Mouse (Mus musculus) heart, embryonic 13.5 days (tissue): ENCODE measurements at regions not wholly inside any gene's neighbourhood (a gene's known extent, or its start where the extent isn't known, plus 50 kb on each side); places are given as distances from the start of the nearest gene placed in this dataset.
A peak's percentile ranks its signal among the peaks of the same experiment; 100 is the strongest.

Source experiments
- ATAC-seq: fragments of 200-750 bp; cut with Nextera tagmentation; 2 replicates; pipeline ENCODE4 v1.8.0; 2017; ENCODE audit warnings: moderate TSS enrichment; ENCODE audit not compliant: insufficient number of reproducible peaks, low FRiP score, low TSS enrichment; ENCODE audit errors: extremely low read depth
- H3K27ac ChIP-seq: fragments of 300-500 bp; sonication (generic); replicated peaks from 2 replicates; pipeline ENCODE4 v1.5.1; 2015; ENCODE audit warnings: moderate library complexity, mild to moderate bottlenecking, inconsistent platforms
- H3K27me3 ChIP-seq: fragments of 300-500 bp; sonication (generic); replicated peaks from 2 replicates; pipeline ENCODE4 v1.6.1; 2015; ENCODE audit warnings: mild to moderate bottlenecking, inconsistent platforms
- H3K36me3 ChIP-seq: fragments of 300-500 bp; sonication (generic); 2 replicates; pipeline ENCODE4 v1.6.1; 2015; ENCODE audit warnings: mild to moderate bottlenecking, inconsistent platforms
- H3K4me1 ChIP-seq: fragments of 300-500 bp; sonication (generic); 2 replicates; pipeline ENCODE4 v1.6.1; 2015; ENCODE audit warnings: inconsistent platforms
- H3K4me2 ChIP-seq: fragments of 300-500 bp; sonication (generic); 2 replicates; pipeline ENCODE4 v1.6.1; 2015; ENCODE audit warnings: inconsistent platforms, mild to moderate bottlenecking, moderate library complexity
- H3K4me3 ChIP-seq: fragments of 300-500 bp; sonication (generic); 2 replicates; pipeline ENCODE4 v1.5.1; 2015; ENCODE audit warnings: moderate library complexity, mild to moderate bottlenecking, inconsistent platforms
- H3K9ac ChIP-seq: fragments of 300-500 bp; sonication (generic); 2 replicates; pipeline ENCODE4 v1.6.1; 2015; ENCODE audit warnings: inconsistent platforms, mild to moderate bottlenecking, moderate library complexity
- H3K9me3 ChIP-seq: fragments of 300-500 bp; sonication (generic); 2 replicates; pipeline ENCODE4 v1.6.1; 2016; ENCODE audit warnings: inconsistent platforms
- WGBS: fragments of 180-500 bp; shearing (Covaris S2); methylation state at CpG from one replicate; pipeline ENCODE4 v1.1.7; 2015; ENCODE audit warnings: mixed read lengths; 5-methylcytosine and 5-hydroxymethylcytosine counted together

- no peaks in the 10 kb centered on the region for H3K9me3 ChIP-seq
- H3K4me1 ChIP-seq: peaks cover 9% of the 10 kb centered on the region
- H3K27me3 ChIP-seq: no peaks in the 10 kb centered on the region
- no peak overlapping the region for H3K9ac ChIP-seq
- no peak overlapping the region for H3K4me3 ChIP-seq
- no peak overlapping the region for H3K27ac ChIP-seq
- H3K4me2 ChIP-seq: no peak overlapping the region
- no peak for ATAC-seq
- WGBS: 85% methylated on average over 6 of the region's 6 CpGs
- no peaks in the 10 kb centered on the region for H3K36me3 ChIP-seq
These were observed 156.4 kb upstream of the Pgrmc2 start for GRCm38 (mm10) chr3:41239246-41239645.

- Histone ChIP-seq H3K27me3 (no peaks in the 10 kb centered on the region), H3K4me2 (no peak overlapping the region), H3K4me1 (peaks cover 11% of the 10 kb centered on the region), H3K9ac (no peak overlapping the region), H3K9me3 (no peaks in the 10 kb centered on the region), H3K36me3 (no peaks in the 10 kb centered on the region), H3K4me3 (no peak overlapping the region), H3K27ac (no peak overlapping the region)
- ATAC-seq: no peak
- 81% methylated on average over 7 of the region's 7 CpGs for WGBS
These were observed 155.2 kb upstream of the Pgrmc2 start for GRCm38 (mm10) chr3:41238046-41238445.

- WGBS: 83% methylated on average over 2 of the region's 2 CpGs
- Histone ChIP-seq H3K9ac (no peak overlapping the region), H3K4me2 (no peak overlapping the region), H3K36me3 (no peaks in the 10 kb centered on the region), H3K4me3 (no peak overlapping the region), H3K4me1 (peaks cover 11% of the 10 kb centered on the region), H3K9me3 (no peaks in the 10 kb centered on the region), H3K27ac (no peak overlapping the region), H3K27me3 (no peaks in the 10 kb centered on the region)
- ATAC-seq: no peak
These were observed 152.8 kb upstream of the Pgrmc2 start for GRCm38 (mm10) chr3:41235610-41236009.

GRCm38 (mm10) chr3:41234994-41235393 lies 152.1 kb upstream of the Pgrmc2 start:
- WGBS: 24% methylated on average over 9 of the region's 9 CpGs
- H3K27ac ChIP-seq: no peak overlapping the region
- no peaks in the 10 kb centered on the region for H3K36me3 ChIP-seq
- no peak overlapping the region for H3K9ac ChIP-seq
- peaks cover 11% of the 10 kb centered on the region for H3K4me1 ChIP-seq
- no peaks in the 10 kb centered on the region for H3K9me3 ChIP-seq
- ATAC-seq: no peak
- no peaks in the 10 kb centered on the region for H3K27me3 ChIP-seq
- H3K4me2 ChIP-seq: peak overlapping the region; percentile 48
- no peak overlapping the region for H3K4me3 ChIP-seq

- no peaks in the 10 kb centered on the region for H3K27me3 ChIP-seq
- H3K4me1 ChIP-seq: peaks cover 16% of the 10 kb centered on the region
- H3K9ac ChIP-seq: no peak overlapping the region
- no peaks in the 10 kb centered on the region for H3K9me3 ChIP-seq
- no peaks in the 10 kb centered on the region for H3K36me3 ChIP-seq
- WGBS: 70% methylated on average over 7 of the region's 7 CpGs
- H3K4me2 ChIP-seq: no peak overlapping the region
- no peak overlapping the region for H3K4me3 ChIP-seq
- ATAC-seq: no peak; the same call in 1 of the 2 replicates
- no peak overlapping the region for H3K27ac ChIP-seq
These were observed 151.3 kb upstream of the Pgrmc2 start for GRCm38 (mm10) chr3:41234191-41234590.

- no peak overlapping the region for H3K4me3 ChIP-seq
- no peaks in the 10 kb centered on the region for H3K27me3 ChIP-seq
- H3K27ac ChIP-seq: no peak overlapping the region
- 79% methylated on average over 8 of the region's 8 CpGs for WGBS
- no peaks in the 10 kb centered on the region for H3K9me3 ChIP-seq
- no peak overlapping the region for H3K9ac ChIP-seq
- no peaks in the 10 kb centered on the region for H3K36me3 ChIP-seq
- ATAC-seq: no peak
- peaks cover 24% of the 10 kb centered on the region for H3K4me1 ChIP-seq
- no peak overlapping the region for H3K4me2 ChIP-seq
These were observed 150.6 kb upstream of the Pgrmc2 start for GRCm38 (mm10) chr3:41233439-41233838.

GRCm38 (mm10) chr3:41230961-41231377 lies 148.1 kb upstream of the Pgrmc2 start:
- Histone ChIP-seq H3K4me1 (peaks cover 27% of the 10 kb centered on the region), H3K4me3 (no peak overlapping the region), H3K27me3 (no peaks in the 10 kb centered on the region), H3K27ac (no peak overlapping the region), H3K36me3 (no peaks in the 10 kb centered on the region), H3K4me2 (no peak overlapping the region), H3K9ac (no peak overlapping the region), H3K9me3 (no peaks in the 10 kb centered on the region)
- ATAC-seq: no peak
- 80% methylated on average over 3 of the region's 3 CpGs for WGBS

- H3K4me1 ChIP-seq: peaks cover 21% of the 10 kb centered on the region
- WGBS: 46% methylated on average over 2 of the region's 2 CpGs
- no peak for ATAC-seq
- H3K9me3 ChIP-seq: no peaks in the 10 kb centered on the region
- H3K36me3 ChIP-seq: no peaks in the 10 kb centered on the region
- no peaks in the 10 kb centered on the region for H3K27me3 ChIP-seq
- no peak overlapping the region for H3K4me2 ChIP-seq
- peak overlapping the region; percentile 43; the same call in 1 of the 2 replicates for H3K27ac ChIP-seq
- no peak overlapping the region for H3K9ac ChIP-seq
- no peak overlapping the region for H3K4me3 ChIP-seq
These were observed 146.6 kb upstream of the Pgrmc2 start for GRCm38 (mm10) chr3:41229493-41229892.

- no peaks in the 10 kb centered on the region for H3K27me3 ChIP-seq
- H3K4me1 ChIP-seq: peaks cover 17% of the 10 kb centered on the region
- H3K9ac ChIP-seq: peak overlapping the region; percentile 64; the same call in 1 of the 2 replicates
- H3K9me3 ChIP-seq: 0 out of 2 replicates have a peak, but pooled peaks cover 2% of the 10 kb centered on the region
- H3K27ac ChIP-seq: peak overlapping the region; percentile 43
- H3K4me2 ChIP-seq: peak overlapping the region; percentile 56
- WGBS: 10% methylated on average over 7 of the region's 7 CpGs
- no peaks in the 10 kb centered on the region for H3K36me3 ChIP-seq
- H3K4me3 ChIP-seq: peak overlapping the region; percentile 17; the same call in 1 of the 2 replicates
- ATAC-seq: no peak
These were observed 145.7 kb upstream of the Pgrmc2 start for GRCm38 (mm10) chr3:41228536-41228935.

GRCm38 (mm10) chr3:41220746-41221145 lies 137.9 kb upstream of the Pgrmc2 start:
- no peak overlapping the region for H3K4me3 ChIP-seq
- no peak overlapping the region for H3K27ac ChIP-seq
- H3K4me2 ChIP-seq: no peak overlapping the region
- H3K27me3 ChIP-seq: no peaks in the 10 kb centered on the region
- no peaks in the 10 kb centered on the region for H3K4me1 ChIP-seq
- no peak for ATAC-seq
- H3K36me3 ChIP-seq: no peaks in the 10 kb centered on the region
- H3K9ac ChIP-seq: no peak overlapping the region
- H3K9me3 ChIP-seq: 0 out of 2 replicates have a peak, but pooled peaks cover 2% of the 10 kb centered on the region

GRCm38 (mm10) chr3:41217770-41218169 lies 134.9 kb upstream of the Pgrmc2 start:
- no peaks in the 10 kb centered on the region for H3K9me3 ChIP-seq
- no peak overlapping the region for H3K9ac ChIP-seq
- H3K27me3 ChIP-seq: no peaks in the 10 kb centered on the region
- no peak overlapping the region for H3K27ac ChIP-seq
- no peak for ATAC-seq
- no peaks in the 10 kb centered on the region for H3K4me1 ChIP-seq
- no peak overlapping the region for H3K4me3 ChIP-seq
- H3K36me3 ChIP-seq: no peaks in the 10 kb centered on the region
- 83% methylated on average over 3 of the region's 3 CpGs for WGBS
- no peak overlapping the region for H3K4me2 ChIP-seq

GRCm38 (mm10) chr3:41213533-41213932 lies 130.7 kb upstream of the Pgrmc2 start:
- no peak for ATAC-seq
- WGBS: 67% methylated on average over 2 of the region's 2 CpGs

More at GRCm38 (mm10) chr3:41213533-41213932, 130.7 kb upstream of the Pgrmc2 start:
- Histone ChIP-seq H3K4me3 (no peak overlapping the region), H3K27me3 (no peaks in the 10 kb centered on the region), H3K4me1 (no peaks in the 10 kb centered on the region), H3K36me3 (no peaks in the 10 kb centered on the region), H3K9ac (no peak overlapping the region), H3K27ac (no peak overlapping the region), H3K9me3 (no peaks in the 10 kb centered on the region), H3K4me2 (no peak overlapping the region)
